Mouse (Mus musculus): ENCODE measurements at regions not wholly inside any gene's neighbourhood (a gene's known extent, or its start where the extent isn't known, plus 50 kb on each side); places are given as distances from the start of the nearest gene placed in this dataset.

DNA sequence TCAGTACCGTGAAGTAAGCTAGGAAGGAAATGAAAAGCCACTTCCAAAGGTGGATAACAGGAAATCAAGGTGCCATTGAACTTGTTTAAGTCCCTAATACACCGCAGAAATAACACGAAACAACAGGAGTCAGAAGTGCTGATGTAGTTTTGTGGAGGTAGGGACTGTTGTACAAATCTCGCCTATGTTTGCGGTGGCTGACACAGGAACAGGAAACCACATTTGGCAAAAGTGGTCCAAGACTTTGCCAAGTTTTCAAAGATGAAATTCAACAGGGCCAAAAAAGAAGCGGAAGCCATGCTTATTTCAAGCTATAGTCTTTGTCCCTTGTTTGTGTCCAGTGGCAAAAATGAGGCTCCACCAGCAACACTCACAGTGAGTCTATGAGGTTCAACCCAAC lies 204.3 kb downstream of the Rpl36a-ps1 start:
- H3K36me3 ChIP-seq (ENCODE audit: insufficient read depth, low read length) = no peaks in the 10 kb centered on the region
- H3K4me2 ChIP-seq (ENCODE audit: low read depth, low read length) = no peak overlapping the region
- no peak overlapping the region for H3K9ac ChIP-seq (replicated peaks; ENCODE audit: low read length)
- ATAC-seq (no peak), DNase-seq (ENCODE audit: low spot score) (no peak)
- WGBS = 89% methylated on average over 6 of the region's 6 CpGs
- no peak overlapping the region for H3K4me3 ChIP-seq (ENCODE audit: low read length)
- H3K4me1 ChIP-seq (ENCODE audit: insufficient read depth, low read length) = no peaks in the 10 kb centered on the region
- no peaks in the 10 kb centered on the region for H3K9me3 ChIP-seq (ENCODE audit: low read length)
- H3K27ac ChIP-seq = no peak overlapping the region
- no peak for TF ChIP-seq CTCF (IDR thresholded peaks at IDR 0.05; ENCODE audit: low read depth)
- no peaks in the 10 kb centered on the region for H3K27me3 ChIP-seq (ENCODE audit: insufficient read depth, low read length)

DNA sequence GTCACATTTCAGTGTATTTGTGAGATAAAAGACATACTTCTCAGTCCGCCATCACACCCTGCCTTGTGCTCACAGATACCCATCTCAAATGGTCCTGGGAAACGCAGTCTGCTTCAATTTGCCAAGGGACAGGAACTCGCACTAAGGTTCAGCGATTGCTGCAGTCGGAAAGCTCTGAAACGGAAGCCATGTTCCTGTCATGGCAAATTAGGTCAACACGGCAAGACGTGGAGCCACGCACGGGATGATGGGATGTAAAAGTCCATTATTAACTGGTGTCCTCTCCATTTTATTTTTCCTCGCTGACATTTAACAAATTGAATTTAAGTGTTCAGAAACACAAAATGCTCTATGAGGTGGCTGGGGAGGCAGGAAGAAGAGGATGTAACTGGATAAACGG lies 212.4 kb downstream of the Rpl36a-ps1 start:
- Histone ChIP-seq H3K4me1 (ENCODE audit: insufficient read depth, low read length) (no peaks in the 10 kb centered on the region), H3K4me2 (ENCODE audit: low read depth, low read length) (no peak overlapping the region), H3K27me3 (ENCODE audit: insufficient read depth, low read length) (no peaks in the 10 kb centered on the region), H3K27ac (no peak overlapping the region), H3K4me3 (ENCODE audit: low read length) (no peak overlapping the region), H3K36me3 (ENCODE audit: insufficient read depth, low read length) (no peaks in the 10 kb centered on the region), H3K9ac (replicated peaks; ENCODE audit: low read length) (no peak overlapping the region), H3K9me3 (ENCODE audit: low read length) (no peaks in the 10 kb centered on the region)
- ATAC-seq = no peak
- WGBS = 92% methylated on average over 12 of the region's 12 CpGs
- TF ChIP-seq CTCF (IDR thresholded peaks at IDR 0.05; ENCODE audit: low read depth) = no peak
- DNase-seq (ENCODE audit: low spot score) = no peak

DNA sequence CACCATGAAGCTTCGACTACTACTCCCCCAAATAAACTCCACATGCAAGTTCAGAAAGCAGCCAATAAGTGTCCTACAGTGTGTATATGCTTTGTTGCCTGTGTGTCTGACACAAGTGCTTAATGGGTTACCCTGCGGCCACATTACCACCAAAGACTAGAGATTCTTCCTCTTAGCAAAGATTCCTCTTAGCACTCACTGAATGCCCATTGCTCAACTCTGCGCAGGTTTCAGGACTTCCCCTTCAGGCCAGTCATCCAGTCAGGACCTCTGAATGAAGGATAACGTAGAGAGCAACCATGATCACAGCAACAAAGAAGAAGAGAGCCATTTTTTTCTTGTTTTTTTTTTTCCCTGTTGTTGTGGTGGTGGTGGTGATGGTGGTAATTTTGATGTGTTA lies 222.0 kb downstream of the Rpl36a-ps1 start:
- DNase-seq (ENCODE audit: low spot score) = no peak
- Histone ChIP-seq H3K36me3 (ENCODE audit: insufficient read depth, low read length) (no peaks in the 10 kb centered on the region), H3K4me1 (ENCODE audit: insufficient read depth, low read length) (no peaks in the 10 kb centered on the region), H3K27ac (no peak overlapping the region), H3K9me3 (ENCODE audit: low read length) (no peaks in the 10 kb centered on the region), H3K4me3 (ENCODE audit: low read length) (no peak overlapping the region), H3K9ac (replicated peaks; ENCODE audit: low read length) (no peak overlapping the region), H3K4me2 (ENCODE audit: low read depth, low read length) (no peak overlapping the region), H3K27me3 (ENCODE audit: insufficient read depth, low read length) (no peaks in the 10 kb centered on the region)
- no peak for TF ChIP-seq CTCF (IDR thresholded peaks at IDR 0.05; ENCODE audit: low read depth)
- 87% methylated on average over 4 of the region's 4 CpGs for WGBS
- no peak for ATAC-seq

DNA sequence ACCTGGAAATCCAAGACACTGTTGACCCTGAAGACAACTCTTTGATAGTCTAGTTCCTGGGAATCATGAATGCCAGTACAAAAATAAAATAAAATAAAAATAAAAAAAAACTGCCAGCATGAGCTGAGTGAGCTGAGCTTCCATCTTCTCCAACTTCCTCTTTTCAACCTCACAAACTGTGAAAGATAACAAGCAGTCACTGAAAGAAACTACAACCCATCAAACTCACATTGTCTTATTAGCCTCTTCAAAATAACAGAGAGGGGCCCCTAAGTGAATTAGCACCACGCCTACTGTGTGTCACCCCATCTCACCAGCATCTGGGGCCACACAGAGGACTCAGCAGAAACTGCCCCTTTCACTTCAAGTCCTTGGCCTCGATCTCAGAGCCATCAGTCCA lies 225.3 kb downstream of the Rpl36a-ps1 start:
- H3K27ac ChIP-seq = no peak overlapping the region
- no peak overlapping the region for H3K9ac ChIP-seq (replicated peaks; ENCODE audit: low read length)
- no peak for ATAC-seq
- TF ChIP-seq CTCF (IDR thresholded peaks at IDR 0.05; ENCODE audit: low read depth) = no peak
- DNase-seq (ENCODE audit: low spot score) = no peak
- no peak overlapping the region for H3K4me2 ChIP-seq (ENCODE audit: low read depth, low read length)
- no peaks in the 10 kb centered on the region for H3K9me3 ChIP-seq (ENCODE audit: low read length)
- H3K4me3 ChIP-seq (ENCODE audit: low read length) = no peak overlapping the region
- no peaks in the 10 kb centered on the region for H3K4me1 ChIP-seq (ENCODE audit: insufficient read depth, low read length)
- no peaks in the 10 kb centered on the region for H3K27me3 ChIP-seq (ENCODE audit: insufficient read depth, low read length)
- 89% methylated on average over 2 of the region's 2 CpGs for WGBS
- no peaks in the 10 kb centered on the region for H3K36me3 ChIP-seq (ENCODE audit: insufficient read depth, low read length)

DNA sequence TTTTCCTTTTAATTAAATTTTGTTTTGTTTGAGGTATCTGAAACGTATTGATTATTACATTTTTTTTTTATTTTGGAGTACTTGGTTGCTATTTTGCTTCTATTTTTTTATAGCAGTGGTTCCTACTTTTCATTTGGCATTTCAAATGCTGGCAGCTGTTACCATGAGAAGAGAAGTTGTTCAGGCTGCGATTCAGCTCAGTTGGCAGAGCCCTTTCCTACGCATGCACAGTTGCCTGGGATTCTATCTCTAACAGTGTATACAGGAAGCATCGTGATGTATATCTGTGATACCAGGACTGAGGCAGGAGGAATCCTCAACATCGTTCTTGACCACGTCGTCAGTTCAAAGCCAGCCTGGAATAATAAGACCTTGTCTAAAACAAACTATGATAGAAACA lies 226.6 kb downstream of the Rpl36a-ps1 start:
- Histone ChIP-seq H3K9ac (replicated peaks; ENCODE audit: low read length) (no peak overlapping the region), H3K4me2 (ENCODE audit: low read depth, low read length) (no peak overlapping the region), H3K4me3 (ENCODE audit: low read length) (no peak overlapping the region), H3K4me1 (ENCODE audit: insufficient read depth, low read length) (no peaks in the 10 kb centered on the region), H3K27ac (no peak overlapping the region), H3K9me3 (ENCODE audit: low read length) (no peaks in the 10 kb centered on the region), H3K27me3 (ENCODE audit: insufficient read depth, low read length) (no peaks in the 10 kb centered on the region), H3K36me3 (ENCODE audit: insufficient read depth, low read length) (no peaks in the 10 kb centered on the region)
- no peak for TF ChIP-seq CTCF (IDR thresholded peaks at IDR 0.05; ENCODE audit: low read depth)
- DNase-seq (ENCODE audit: low spot score) (no peak), ATAC-seq (no peak)
- WGBS = 84% methylated on average over 7 of the region's 7 CpGs

DNA sequence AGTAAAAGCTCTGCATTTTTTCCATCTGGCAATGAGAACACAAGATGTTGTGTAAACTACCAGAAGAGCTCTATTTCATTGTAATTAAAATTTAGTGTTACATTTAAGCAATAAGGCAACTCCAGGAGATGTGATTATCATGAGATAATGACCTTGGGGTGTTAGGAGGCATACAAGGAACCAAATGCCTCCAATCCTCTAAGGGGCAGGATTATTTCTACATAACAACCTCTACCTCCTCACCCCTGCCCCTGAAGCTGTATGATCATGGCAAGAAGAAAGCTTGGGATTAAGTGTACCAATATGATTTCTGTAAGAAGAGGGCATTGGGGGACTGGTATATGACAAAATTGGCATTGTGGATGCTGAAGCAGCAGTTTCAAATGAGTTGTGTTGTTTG lies 228.8 kb downstream of the Rpl36a-ps1 start:
- Histone ChIP-seq H3K9ac (replicated peaks; ENCODE audit: low read length) (no peak overlapping the region), H3K9me3 (ENCODE audit: low read length) (no peaks in the 10 kb centered on the region), H3K4me3 (ENCODE audit: low read length) (no peak overlapping the region), H3K36me3 (ENCODE audit: insufficient read depth, low read length) (no peaks in the 10 kb centered on the region), H3K27ac (no peak overlapping the region), H3K4me2 (ENCODE audit: low read depth, low read length) (no peak overlapping the region), H3K4me1 (ENCODE audit: insufficient read depth, low read length) (no peaks in the 10 kb centered on the region), H3K27me3 (ENCODE audit: insufficient read depth, low read length) (no peaks in the 10 kb centered on the region)
- ATAC-seq (no peak), DNase-seq (ENCODE audit: low spot score) (no peak)
- no peak for TF ChIP-seq CTCF (IDR thresholded peaks at IDR 0.05; ENCODE audit: low read depth)

DNA sequence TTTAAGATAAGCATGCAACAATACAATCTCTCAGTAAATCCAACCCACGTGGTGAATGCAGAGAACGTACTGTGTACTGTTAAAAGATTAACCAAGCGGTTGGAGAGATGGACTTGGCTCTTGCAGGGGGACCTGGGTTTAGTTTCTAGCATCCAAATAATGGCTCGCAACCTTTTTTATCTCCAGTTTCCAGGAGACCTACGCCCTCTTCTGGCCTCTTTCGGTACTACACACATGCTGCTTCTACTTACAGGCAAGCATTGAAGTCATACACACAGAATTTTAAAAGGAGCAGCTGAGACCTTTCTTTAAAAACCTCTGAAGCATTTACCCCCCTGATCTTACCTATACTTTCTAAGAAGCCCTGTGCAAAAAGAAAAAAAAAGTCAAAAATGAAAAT lies 243.4 kb downstream of the Rpl36a-ps1 start:
- Histone ChIP-seq H3K4me1 (ENCODE audit: insufficient read depth, low read length) (no peaks in the 10 kb centered on the region), H3K27ac (no peak overlapping the region), H3K9ac (replicated peaks; ENCODE audit: low read length) (no peak overlapping the region), H3K36me3 (ENCODE audit: insufficient read depth, low read length) (no peaks in the 10 kb centered on the region), H3K4me2 (ENCODE audit: low read depth, low read length) (no peak overlapping the region), H3K27me3 (ENCODE audit: insufficient read depth, low read length) (no peaks in the 10 kb centered on the region), H3K4me3 (ENCODE audit: low read length) (no peak overlapping the region), H3K9me3 (ENCODE audit: low read length) (no peaks in the 10 kb centered on the region)
- TF ChIP-seq CTCF (IDR thresholded peaks at IDR 0.05; ENCODE audit: low read depth) = no peak
- DNase-seq (ENCODE audit: low spot score) = no peak
- 92% methylated on average over 6 of the region's 6 CpGs for WGBS
- ATAC-seq = no peak

Measured in hindbrain, postnatal 0 days (tissue).